Mouse (Mus musculus): Measurements from ENCODE around the gene 1700125H20Rik.

GRCm38 (mm10) chr11:85214679-85215078 is 44.5 kb downstream of the 1700125H20Rik start:
- TF ChIP-seq POLR2A (IDR thresholded peaks at IDR 0.05; ENCODE audit: low read depth, low read length) (no peak), CTCF (IDR thresholded peaks at IDR 0.05; ENCODE audit: borderline replicate concordance, insufficient read depth, low read length) (no peak)

Measured in embryonic fibroblast, embryonic 13.5 days (primary cell).